Mouse (Mus musculus): Measurements from ENCODE around the gene Ppt2. TPM values are rescaled to one million over a fixed set of nuclear protein-coding genes. Genes with fewer than 3 reads are reported as not detected.

The Ppt2 gene
- polyA plus RNA-seq, 1 experiment from 2014 or later, result 23.4 TPM

GRCm38 (mm10) chr17:34659897-34660214 is 31.5 kb upstream of the Ppt2 start:
- DNase-seq, result no peak
- Histone ChIP-seq H3K27me3 (ENCODE audit: control insufficient read depth, insufficient read depth, low read length) (peaks cover 8% of the 10 kb centered on the region), H3K4me2 (ENCODE audit: low read length) (no peak overlapping the region), H3K9me3 (ENCODE audit: control insufficient read depth, low read length) (no peaks in the 10 kb centered on the region), H3K9ac (replicated peaks; ENCODE audit: low read length) (no peak overlapping the region), H3K36me3 (ENCODE audit: control insufficient read depth, insufficient read depth, low read length) (peaks cover 8% of the 10 kb centered on the region; the same call in 1 of the 2 replicates), H3K27ac (replicated peaks; ENCODE audit: low read depth, low read length) (no peak overlapping the region), H3K4me3 (replicated peaks; ENCODE audit: low read depth, low read length) (no peak overlapping the region), H3K4me1 (ENCODE audit: control insufficient read depth, insufficient read depth, low read length) (no peaks in the 10 kb centered on the region)
- 73% methylated on average over 3 of the region's 3 CpGs for WGBS
- ATAC-seq (ENCODE audit: low FRiP score, low TSS enrichment), result no peak

DNA sequence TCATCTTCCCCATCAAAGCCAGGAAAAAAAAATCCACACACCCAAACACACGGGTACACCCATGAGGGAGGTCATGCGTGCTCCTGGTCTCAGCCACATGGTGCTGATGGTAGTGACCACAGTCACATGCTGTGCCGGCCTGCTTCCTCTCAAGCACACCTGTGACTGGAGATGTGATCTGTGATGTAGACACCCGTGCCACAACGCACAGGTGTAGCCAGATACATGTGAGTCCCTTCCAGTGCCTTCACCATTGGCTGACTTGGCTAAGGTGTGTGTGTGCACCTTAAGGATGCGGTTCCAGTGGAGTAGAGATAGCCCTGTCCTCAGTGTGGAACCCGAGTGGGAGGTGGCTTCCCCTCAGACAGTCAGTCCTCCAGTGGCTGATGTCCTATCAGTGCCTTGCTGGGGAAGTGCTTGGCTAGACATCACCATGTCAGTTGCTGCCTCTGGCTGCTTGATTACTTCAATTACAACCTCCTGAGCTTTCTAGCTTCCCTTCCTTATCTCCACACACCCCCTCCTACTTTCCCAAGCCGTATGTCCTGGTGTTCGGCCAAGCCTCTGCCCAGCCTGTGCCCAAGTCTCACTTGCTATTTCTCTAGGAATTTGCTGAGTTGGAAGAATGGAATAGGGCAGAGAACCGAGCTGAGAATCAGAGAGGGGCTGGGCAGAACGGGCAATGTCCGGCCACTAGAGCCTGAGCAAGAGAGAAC is 31.0 kb upstream of the Ppt2 start:
- no peak for DNase-seq
- H3K27me3 ChIP-seq (ENCODE audit: control insufficient read depth, insufficient read depth, low read length), result peaks cover 8% of the 10 kb centered on the region
- H3K4me3 ChIP-seq (replicated peaks; ENCODE audit: low read depth, low read length), result no peak overlapping the region
- ATAC-seq (ENCODE audit: low FRiP score, low TSS enrichment), result no peak
- H3K9ac ChIP-seq (replicated peaks; ENCODE audit: low read length), result no peak overlapping the region
- no peak overlapping the region for H3K27ac ChIP-seq (replicated peaks; ENCODE audit: low read depth, low read length)
- 75% methylated on average over 12 of the region's 12 CpGs for WGBS
- peaks cover 13% of the 10 kb centered on the region for H3K36me3 ChIP-seq (ENCODE audit: control insufficient read depth, insufficient read depth, low read length)
- H3K4me1 ChIP-seq (ENCODE audit: control insufficient read depth, insufficient read depth, low read length), result no peaks in the 10 kb centered on the region
- no peak overlapping the region for H3K4me2 ChIP-seq (ENCODE audit: low read length)
- no peaks in the 10 kb centered on the region for H3K9me3 ChIP-seq (ENCODE audit: control insufficient read depth, low read length)

GRCm38 (mm10) chr17:34658591-34658990 is 30.3 kb upstream of the Ppt2 start:
- H3K4me2 ChIP-seq (ENCODE audit: low read length), result no peak overlapping the region
- H3K9ac ChIP-seq (replicated peaks; ENCODE audit: low read length), result no peak overlapping the region
- no peak overlapping the region for H3K4me3 ChIP-seq (replicated peaks; ENCODE audit: low read depth, low read length)
- WGBS, result 82% methylated on average over 3 of the region's 3 CpGs
- no peak for DNase-seq
- no peak overlapping the region for H3K27ac ChIP-seq (replicated peaks; ENCODE audit: low read depth, low read length)
- H3K4me1 ChIP-seq (ENCODE audit: control insufficient read depth, insufficient read depth, low read length), result no peaks in the 10 kb centered on the region
- peaks cover 19% of the 10 kb centered on the region for H3K36me3 ChIP-seq (ENCODE audit: control insufficient read depth, insufficient read depth, low read length)
- H3K9me3 ChIP-seq (ENCODE audit: control insufficient read depth, low read length), result no peaks in the 10 kb centered on the region
- no peak for ATAC-seq (ENCODE audit: low FRiP score, low TSS enrichment)
- H3K27me3 ChIP-seq (ENCODE audit: control insufficient read depth, insufficient read depth, low read length), result peaks cover 8% of the 10 kb centered on the region

DNA sequence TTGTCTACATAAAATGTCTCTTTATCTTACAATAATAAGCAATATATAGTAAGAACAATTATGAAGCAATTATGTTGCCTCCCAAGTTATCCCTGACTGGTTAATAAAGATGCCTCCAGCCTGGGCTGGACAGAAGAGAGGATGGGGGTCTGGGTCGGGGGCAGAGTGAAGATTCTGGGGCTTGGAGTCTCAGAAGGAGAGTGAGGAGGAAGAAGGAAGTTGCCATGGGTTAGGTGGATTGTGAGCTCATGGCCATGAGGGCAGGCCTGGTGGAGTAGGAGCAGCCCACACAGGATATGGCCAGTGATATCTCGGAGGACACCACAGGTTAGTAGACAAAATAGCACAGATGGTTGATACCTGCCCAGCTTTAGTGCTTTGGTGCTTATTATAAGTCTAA is 29.8 kb upstream of the Ppt2 start:
- H3K9me3 ChIP-seq (ENCODE audit: control insufficient read depth, low read length), result no peaks in the 10 kb centered on the region
- H3K27ac ChIP-seq (replicated peaks; ENCODE audit: low read depth, low read length), result no peak overlapping the region
- WGBS, result 85% methylated on average over 2 of the region's 2 CpGs
- H3K27me3 ChIP-seq (ENCODE audit: control insufficient read depth, insufficient read depth, low read length), result peaks cover 8% of the 10 kb centered on the region
- DNase-seq (no peak), ATAC-seq (ENCODE audit: low FRiP score, low TSS enrichment) (no peak)
- H3K9ac ChIP-seq (replicated peaks; ENCODE audit: low read length), result no peak overlapping the region
- peaks cover 23% of the 10 kb centered on the region for H3K36me3 ChIP-seq (ENCODE audit: control insufficient read depth, insufficient read depth, low read length)
- no peak overlapping the region for H3K4me2 ChIP-seq (ENCODE audit: low read length)
- H3K4me3 ChIP-seq (replicated peaks; ENCODE audit: low read depth, low read length), result no peak overlapping the region
- H3K4me1 ChIP-seq (ENCODE audit: control insufficient read depth, insufficient read depth, low read length), result no peaks in the 10 kb centered on the region

DNA sequence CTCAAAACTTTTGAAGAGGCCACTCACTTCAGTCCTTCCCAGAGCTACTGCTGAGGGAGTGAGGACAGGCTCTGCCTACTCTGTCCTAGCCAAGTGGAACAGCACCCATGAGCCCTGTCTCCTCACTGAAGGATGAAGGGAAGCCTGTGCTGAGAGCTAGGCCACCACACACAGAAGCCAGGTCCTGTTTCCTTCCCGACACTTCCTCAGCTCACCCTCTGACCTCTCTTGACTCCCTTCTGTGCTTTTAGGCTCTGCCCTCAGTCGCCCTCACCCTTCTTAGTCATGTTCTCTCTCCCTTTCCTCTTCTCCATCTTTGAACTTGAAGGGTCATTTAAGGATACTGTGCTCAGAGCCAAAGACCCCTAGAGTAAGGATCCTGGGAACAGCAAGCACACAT is 29.0 kb upstream of the Ppt2 start:
- DNase-seq (no peak), ATAC-seq (ENCODE audit: low FRiP score, low TSS enrichment) (no peak)
- peaks cover 8% of the 10 kb centered on the region for H3K27me3 ChIP-seq (ENCODE audit: control insufficient read depth, insufficient read depth, low read length)
- no peaks in the 10 kb centered on the region for H3K4me1 ChIP-seq (ENCODE audit: control insufficient read depth, insufficient read depth, low read length)
- 26% methylated on average over 2 of the region's 2 CpGs for WGBS
- no peaks in the 10 kb centered on the region for H3K9me3 ChIP-seq (ENCODE audit: control insufficient read depth, low read length)
- no peak overlapping the region for H3K4me2 ChIP-seq (ENCODE audit: low read length)
- no peak overlapping the region for H3K9ac ChIP-seq (replicated peaks; ENCODE audit: low read length)
- H3K27ac ChIP-seq (replicated peaks; ENCODE audit: low read depth, low read length), result no peak overlapping the region
- no peak overlapping the region for H3K4me3 ChIP-seq (replicated peaks; ENCODE audit: low read depth, low read length)
- H3K36me3 ChIP-seq (ENCODE audit: control insufficient read depth, insufficient read depth, low read length), result peaks cover 32% of the 10 kb centered on the region

GRCm38 (mm10) chr17:34656666-34657065 is 28.4 kb upstream of the Ppt2 start:
- no peaks in the 10 kb centered on the region for H3K4me1 ChIP-seq (ENCODE audit: control insufficient read depth, insufficient read depth, low read length)
- H3K27ac ChIP-seq (replicated peaks; ENCODE audit: low read depth, low read length), result no peak overlapping the region
- no peak overlapping the region for H3K9ac ChIP-seq (replicated peaks; ENCODE audit: low read length)
- no peaks in the 10 kb centered on the region for H3K9me3 ChIP-seq (ENCODE audit: control insufficient read depth, low read length)
- ATAC-seq (ENCODE audit: low FRiP score, low TSS enrichment) (no peak), DNase-seq (no peak)
- H3K4me2 ChIP-seq (ENCODE audit: low read length), result no peak overlapping the region
- 30% methylated on average over 8 of the region's 8 CpGs for WGBS
- no peak overlapping the region for H3K4me3 ChIP-seq (replicated peaks; ENCODE audit: low read depth, low read length)
- H3K27me3 ChIP-seq (ENCODE audit: control insufficient read depth, insufficient read depth, low read length), result peaks cover 8% of the 10 kb centered on the region
- H3K36me3 ChIP-seq (ENCODE audit: control insufficient read depth, insufficient read depth, low read length), result peaks cover 38% of the 10 kb centered on the region

- H3K4me3 ChIP-seq (replicated peaks; ENCODE audit: low read depth, low read length), result no peak overlapping the region
- H3K9ac ChIP-seq (replicated peaks; ENCODE audit: low read length), result no peak overlapping the region
- 66% methylated on average over 4 of the region's 4 CpGs for WGBS
- peaks cover 5% of the 10 kb centered on the region; the same call in 1 of the 2 replicates for H3K27me3 ChIP-seq (ENCODE audit: control insufficient read depth, insufficient read depth, low read length)
- ATAC-seq (ENCODE audit: low FRiP score, low TSS enrichment) (peak; percentile 16; the same call in 1 of the 2 replicates), DNase-seq (peak; percentile 36)
- H3K4me2 ChIP-seq (ENCODE audit: low read length), result no peak overlapping the region
- no peak overlapping the region for H3K27ac ChIP-seq (replicated peaks; ENCODE audit: low read depth, low read length)
- H3K36me3 ChIP-seq (ENCODE audit: control insufficient read depth, insufficient read depth, low read length), result peaks cover 49% of the 10 kb centered on the region
- no peaks in the 10 kb centered on the region for H3K9me3 ChIP-seq (ENCODE audit: control insufficient read depth, low read length)
- H3K4me1 ChIP-seq (ENCODE audit: control insufficient read depth, insufficient read depth, low read length), result no peaks in the 10 kb centered on the region
Observed at GRCm38 (mm10) chr17:34655581-34655991, 27.3 kb upstream of the Ppt2 start.

DNA sequence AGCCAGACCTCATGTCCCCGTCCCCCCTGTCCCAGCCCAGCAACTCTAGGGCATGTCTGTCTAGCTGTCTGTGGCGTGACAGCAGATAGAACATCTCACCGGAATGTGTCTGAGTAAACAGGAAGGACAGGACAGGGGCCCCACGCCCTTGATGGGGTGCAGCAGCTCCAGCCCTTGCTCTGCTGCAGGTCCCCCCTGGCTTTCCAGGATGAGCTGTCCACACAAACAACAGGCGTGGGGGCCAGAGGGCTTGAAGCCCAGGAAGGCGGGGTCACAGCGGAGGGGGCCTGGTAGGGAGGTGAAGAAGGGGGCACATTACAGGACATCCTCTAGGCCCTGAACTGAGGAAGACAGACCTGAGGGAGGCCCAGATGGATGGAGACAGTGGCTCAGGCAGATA is 26.9 kb upstream of the Ppt2 start:
- Histone ChIP-seq H3K4me2 (ENCODE audit: low read length) (no peak overlapping the region), H3K4me3 (replicated peaks; ENCODE audit: low read depth, low read length) (no peak overlapping the region), H3K36me3 (ENCODE audit: control insufficient read depth, insufficient read depth, low read length) (peaks cover 53% of the 10 kb centered on the region), H3K4me1 (ENCODE audit: control insufficient read depth, insufficient read depth, low read length) (no peaks in the 10 kb centered on the region), H3K27me3 (ENCODE audit: control insufficient read depth, insufficient read depth, low read length) (peaks cover 3% of the 10 kb centered on the region; the same call in 1 of the 2 replicates), H3K27ac (replicated peaks; ENCODE audit: low read depth, low read length) (no peak overlapping the region), H3K9ac (replicated peaks; ENCODE audit: low read length) (no peak overlapping the region), H3K9me3 (ENCODE audit: control insufficient read depth, low read length) (no peaks in the 10 kb centered on the region)
- DNase-seq (no peak), ATAC-seq (ENCODE audit: low FRiP score, low TSS enrichment) (no peak)
- 93% methylated on average over 7 of the region's 7 CpGs for WGBS

DNA sequence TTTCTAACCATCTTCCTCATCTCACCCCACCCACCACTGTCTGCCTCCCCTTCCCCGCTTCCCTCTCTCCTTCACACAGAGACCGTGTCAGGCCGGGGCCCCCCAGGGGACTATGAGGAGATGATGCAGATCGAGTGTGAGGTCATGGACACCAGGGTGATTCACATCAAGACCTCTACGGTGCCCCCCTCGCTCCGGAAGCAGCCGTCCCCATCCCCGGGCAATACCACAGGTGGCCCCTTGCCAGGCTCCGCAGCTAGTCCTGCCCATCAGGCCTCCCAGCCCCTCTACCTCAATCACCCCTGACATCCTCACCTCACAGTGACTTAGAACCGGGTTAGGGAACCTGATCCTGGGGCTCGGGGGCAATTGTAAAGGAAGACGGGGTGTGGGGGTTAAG is 26.1 kb upstream of the Ppt2 start:
- H3K4me2 ChIP-seq (ENCODE audit: low read length), result no peak overlapping the region
- WGBS, result 96% methylated on average over 13 of the region's 13 CpGs
- H3K9me3 ChIP-seq (ENCODE audit: control insufficient read depth, low read length), result no peaks in the 10 kb centered on the region
- DNase-seq (no peak), ATAC-seq (ENCODE audit: low FRiP score, low TSS enrichment) (no peak)
- no peaks in the 10 kb centered on the region for H3K27me3 ChIP-seq (ENCODE audit: control insufficient read depth, insufficient read depth, low read length)
- no peak overlapping the region for H3K9ac ChIP-seq (replicated peaks; ENCODE audit: low read length)
- H3K4me3 ChIP-seq (replicated peaks; ENCODE audit: low read depth, low read length), result no peak overlapping the region
- no peaks in the 10 kb centered on the region for H3K4me1 ChIP-seq (ENCODE audit: control insufficient read depth, insufficient read depth, low read length)
- no peak overlapping the region for H3K27ac ChIP-seq (replicated peaks; ENCODE audit: low read depth, low read length)
- H3K36me3 ChIP-seq (ENCODE audit: control insufficient read depth, insufficient read depth, low read length), result peaks cover 61% of the 10 kb centered on the region
